Mouse (Mus musculus) left cerebral cortex, postnatal 4 days (tissue): ENCODE measurements around the gene Cga. TPM values are rescaled to one million over a fixed set of nuclear protein-coding genes. Genes with fewer than 3 reads are reported as not detected.
"Not testable (repeated sequence)": the region's sequence is repeated elsewhere in the genome, so short reads cannot be mapped to it uniquely, and the experiment has no call there.

Experiments
- DNase-seq: peaks from one replicate; pipeline ENCODE4 v3.0.0-alpha.2; 2022
- intact Hi-C: fragments of 180-260 bp; cut with DNase I; formaldehyde crosslinking; loops from one replicate; pipeline ENCODE4 v1.15.1; 2025
- total RNA-seq, 2 experiments: library from RNA; stranded (reverse); gene quantifications; 2 replicates each; pipeline ENCODE4 v1.2.3; 2021

The Cga gene
- total RNA-seq, 2 experiments from 2014 or later = not detected

DNA sequence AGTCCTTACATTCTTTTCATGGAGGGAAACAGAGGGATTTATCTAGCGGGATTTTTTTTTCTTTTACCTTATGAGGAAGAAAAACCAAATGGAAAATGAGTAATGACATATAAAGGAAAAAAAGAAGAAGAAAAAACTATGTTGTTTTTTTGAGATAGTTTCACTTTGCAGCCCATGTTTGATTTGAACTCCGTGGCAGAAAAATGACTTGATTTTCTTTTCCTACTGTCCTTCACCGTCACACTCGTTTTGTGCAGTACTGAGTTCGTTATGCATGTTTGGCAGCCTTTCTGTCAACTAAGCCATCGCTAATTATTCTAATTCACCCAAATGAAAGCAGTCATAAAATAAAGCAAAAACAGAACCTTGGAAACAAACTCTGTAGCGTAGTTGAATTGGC is 6.3 kb upstream of the Cga start:
- intact Hi-C loops = loop anchor here (10.0 kb wide), 1 partner anchor 62 kb away; no protein-coding TSS in a partner anchor
- DNase-seq = no peak

- intact Hi-C loops = loop anchor here (1.0 to 10.0 kb wide), 2 partner anchors 30 to 64 kb away; no protein-coding TSS in a partner anchor
- DNase-seq = no peak
Observed at GRCm38 (mm10) chr4:34889101-34889811, 4.3 kb upstream of the Cga start.

DNA sequence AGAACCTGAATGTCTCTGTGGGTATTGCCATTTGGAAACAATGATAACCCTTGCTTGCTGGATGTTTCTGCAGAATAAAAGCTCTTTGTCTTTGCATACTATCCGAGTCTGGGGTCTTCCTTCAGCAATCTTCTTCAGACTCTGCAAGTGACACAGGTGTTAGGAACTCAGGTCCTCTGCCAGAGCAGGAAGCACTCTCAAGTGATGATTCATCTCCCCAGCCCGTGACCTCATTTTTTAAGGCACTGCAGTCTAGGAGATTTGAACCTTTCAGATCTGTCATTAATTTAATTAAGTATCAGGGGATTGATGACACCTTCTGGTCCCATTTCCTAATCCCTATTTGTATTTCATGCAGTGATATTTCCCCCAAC is 3.8 kb upstream of the Cga start:
- no peak for DNase-seq
- intact Hi-C loops = loop anchor here (1.0 to 10.0 kb wide), 2 partner anchors 30 to 65 kb away; no protein-coding TSS in a partner anchor

DNA sequence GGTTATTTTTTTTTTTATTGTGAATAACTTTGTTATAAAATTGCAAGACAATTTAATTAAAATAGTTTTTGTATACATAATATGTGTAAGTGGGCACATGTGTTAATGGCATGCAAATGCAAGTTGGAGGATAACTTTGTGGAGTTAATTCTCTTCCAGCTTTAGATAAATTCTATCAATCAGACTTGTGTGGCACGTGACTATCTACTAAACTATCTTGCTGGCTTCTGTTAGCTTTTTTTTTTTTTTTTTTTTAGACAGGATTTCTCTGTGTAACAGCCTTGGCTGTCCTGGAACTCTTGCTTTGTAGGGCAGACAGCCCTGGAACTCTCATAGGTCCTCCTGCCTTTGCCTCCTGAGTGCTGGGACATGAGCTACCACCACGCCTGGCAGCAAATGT is 4.9 kb downstream of the Cga start:
- intact Hi-C loops = no loop called here
- no peak for DNase-seq

DNA sequence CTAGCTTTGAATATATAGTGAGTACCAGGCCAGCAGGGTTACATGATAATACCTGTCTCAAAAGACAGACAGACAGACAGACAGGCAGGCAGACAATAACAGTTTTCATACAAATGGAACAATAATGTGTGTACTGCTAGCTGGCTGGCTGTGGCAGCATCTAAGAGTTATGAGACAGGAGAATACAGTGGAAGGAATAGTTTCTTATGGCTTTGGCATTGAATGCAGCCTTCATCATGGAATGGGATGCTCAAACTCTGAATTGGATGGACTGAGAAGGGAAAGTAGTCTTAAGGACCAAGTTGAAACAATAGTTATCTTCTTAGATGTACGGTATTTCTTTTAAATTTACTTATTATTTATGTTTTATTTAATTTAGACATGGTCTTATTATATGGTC is 5.7 kb downstream of the Cga start:
- intact Hi-C loops = no loop called here
- no peak for DNase-seq

- no peak for DNase-seq
Observed at GRCm38 (mm10) chr4:34900155-34900554, 6.6 kb downstream of the Cga start.

DNA sequence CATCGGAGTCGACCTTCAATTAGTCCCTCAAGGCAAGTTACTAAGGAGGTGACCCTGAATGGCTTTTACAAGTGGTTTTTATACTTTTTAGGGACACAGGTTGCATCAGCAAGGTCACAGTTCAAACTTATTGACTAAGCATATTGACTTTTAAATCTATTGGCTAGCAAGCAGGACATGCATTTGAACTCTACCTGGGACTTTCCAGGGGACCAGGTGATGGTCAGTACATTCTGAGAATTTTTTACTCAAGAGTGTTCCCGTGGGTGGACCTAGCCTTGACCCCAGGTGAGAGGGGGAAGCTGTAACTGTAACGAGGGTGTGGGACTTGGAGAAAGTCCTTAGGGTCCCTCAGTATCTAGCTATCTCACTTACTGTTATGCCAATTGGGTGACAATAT is 7.6 kb downstream of the Cga start:
- no peak for DNase-seq
- intact Hi-C loops = loop anchor here (10.0 kb wide), 1 partner anchor 216 kb away; the partner anchor contains the start of gene Slc35a1

More at GRCm38 (mm10) chr4:34900155-34900554, 6.6 kb downstream of the Cga start:
- intact Hi-C loops = loop anchor here (10.0 kb wide), 1 partner anchor 215 kb away; the partner anchor contains the start of gene Slc35a1

DNA sequence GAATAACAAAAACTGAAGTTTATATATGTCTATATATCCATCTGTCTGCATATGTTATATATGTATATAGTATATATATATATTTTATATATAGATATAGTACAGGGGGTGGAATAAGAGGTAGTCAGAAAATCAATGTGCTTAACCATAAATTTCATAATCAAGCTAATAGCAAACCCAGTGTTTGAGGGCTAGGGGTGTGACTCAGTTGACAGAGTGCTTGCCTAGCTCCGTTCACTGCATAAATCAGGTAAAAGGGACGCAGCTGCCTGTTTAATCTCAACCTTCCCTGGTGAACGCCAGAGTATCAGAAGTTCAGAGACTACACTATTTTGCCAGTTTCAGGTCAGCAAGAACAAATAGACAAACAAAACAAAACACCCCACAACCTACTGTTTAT is 8.0 kb downstream of the Cga start:
- DNase-seq = not testable (repeated sequence)
- intact Hi-C loops = loop anchor here (10.0 kb wide), 1 partner anchor 217 kb away; the partner anchor contains the start of gene Slc35a1

- intact Hi-C loops = loop anchor here (10.0 kb wide), 1 partner anchor 221 kb away; the partner anchor contains the start of gene Slc35a1
- no peak for DNase-seq
Observed at GRCm38 (mm10) chr4:34905396-34905795, 11.8 kb downstream of the Cga start.

- intact Hi-C loops = loop anchor here (10.0 kb wide), 1 partner anchor 221 kb away; the partner anchor contains the start of gene Slc35a1
- no peak for DNase-seq
Observed at GRCm38 (mm10) chr4:34906151-34906550, 12.6 kb downstream of the Cga start.

DNA sequence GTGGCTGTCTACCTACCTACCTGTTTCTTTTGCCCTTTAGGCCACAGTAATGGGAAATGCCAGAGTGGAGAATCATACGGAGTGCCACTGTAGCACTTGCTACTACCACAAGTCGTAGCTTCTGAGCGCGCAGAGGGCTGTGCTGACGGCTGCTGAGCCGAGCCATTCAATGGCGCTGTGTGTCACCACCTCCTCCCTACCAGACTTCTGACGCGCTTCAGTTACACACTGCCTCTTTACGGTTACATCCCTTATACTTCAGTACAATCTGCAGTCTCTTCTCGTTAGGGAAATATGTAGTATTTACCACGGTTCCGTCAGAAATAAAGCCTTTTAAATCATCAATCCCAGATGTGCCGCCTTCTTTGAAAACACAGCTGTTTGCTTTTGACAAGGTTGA is 13.4 kb downstream of the Cga start:
- intact Hi-C loops = loop anchor here (10.0 kb wide), 1 partner anchor 222 kb away; the partner anchor contains the start of gene Slc35a1
- no peak for DNase-seq

DNA sequence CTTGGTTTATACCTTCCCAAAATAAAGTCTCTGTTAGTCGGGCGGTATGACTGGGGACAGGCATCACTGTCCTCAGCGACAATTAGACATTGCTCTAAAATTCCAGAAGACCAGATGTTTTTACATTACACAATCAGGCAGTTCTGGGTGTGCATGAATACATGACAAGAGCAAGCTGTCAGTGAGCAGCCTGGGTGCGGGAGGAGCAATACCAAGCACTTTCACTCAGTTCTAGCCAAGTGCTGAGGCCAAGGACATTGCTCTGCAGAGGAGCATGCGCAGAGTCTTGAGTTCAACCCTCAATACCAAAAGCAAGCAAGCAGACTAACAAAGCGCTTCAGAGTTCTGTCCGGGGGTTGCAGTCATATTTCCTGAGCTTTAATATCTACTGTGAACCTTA is 14.5 kb downstream of the Cga start:
- no peak for DNase-seq
- intact Hi-C loops = loop anchor here (10.0 kb wide), 1 partner anchor 223 kb away; the partner anchor contains the start of gene Slc35a1

DNA sequence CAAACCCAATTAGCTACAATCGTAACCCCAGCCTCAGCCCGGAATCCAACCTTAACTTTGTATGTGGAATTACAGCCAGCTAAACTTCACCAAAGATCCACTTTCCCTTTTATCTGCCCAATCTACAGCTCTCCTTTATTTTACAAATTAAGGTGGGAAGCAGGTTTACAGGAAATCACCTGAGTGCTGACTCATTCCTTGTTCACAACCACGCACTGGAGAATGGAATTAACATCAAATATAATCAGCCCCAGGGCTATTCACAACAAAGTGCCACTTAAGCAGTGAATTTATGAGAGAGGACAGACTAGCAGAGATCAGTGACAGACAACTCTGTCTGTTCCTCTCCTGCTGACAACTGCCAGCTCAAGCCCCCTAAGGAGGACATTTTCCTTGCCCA is 17.8 kb downstream of the Cga start:
- intact Hi-C loops = no loop called here
- no peak for DNase-seq

GRCm38 (mm10) chr4:34912171-34912570 is 18.6 kb downstream of the Cga start:
- DNase-seq = no peak
- intact Hi-C loops = no loop called here

DNA sequence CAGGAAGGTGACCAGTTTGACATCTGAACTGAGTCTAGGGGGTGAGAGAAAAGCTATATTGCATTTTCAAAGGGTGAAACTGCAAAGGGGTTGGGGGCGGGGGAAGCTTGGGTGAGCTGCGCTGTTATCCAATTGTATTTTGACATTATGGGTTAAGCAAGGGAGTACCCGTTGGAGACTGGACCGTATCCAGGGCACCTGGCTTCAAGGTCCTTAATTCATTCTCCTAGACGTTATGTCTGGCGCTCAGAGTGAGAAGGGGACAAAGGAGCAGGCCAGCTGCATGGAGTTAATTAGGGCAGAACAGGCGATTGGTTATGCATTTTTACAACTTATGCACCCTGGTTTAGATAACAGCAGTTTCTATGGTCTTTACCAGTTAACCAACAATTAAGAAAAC is 23.8 kb downstream of the Cga start:
- intact Hi-C loops = no loop called here
- DNase-seq = no peak

GRCm38 (mm10) chr4:34922177-34922870 is 28.7 kb downstream of the Cga start:
- intact Hi-C loops = loop anchor here (10.0 kb wide), 1 partner anchor 138 kb away; no protein-coding TSS in a partner anchor
- peak; percentile 34 for DNase-seq

DNA sequence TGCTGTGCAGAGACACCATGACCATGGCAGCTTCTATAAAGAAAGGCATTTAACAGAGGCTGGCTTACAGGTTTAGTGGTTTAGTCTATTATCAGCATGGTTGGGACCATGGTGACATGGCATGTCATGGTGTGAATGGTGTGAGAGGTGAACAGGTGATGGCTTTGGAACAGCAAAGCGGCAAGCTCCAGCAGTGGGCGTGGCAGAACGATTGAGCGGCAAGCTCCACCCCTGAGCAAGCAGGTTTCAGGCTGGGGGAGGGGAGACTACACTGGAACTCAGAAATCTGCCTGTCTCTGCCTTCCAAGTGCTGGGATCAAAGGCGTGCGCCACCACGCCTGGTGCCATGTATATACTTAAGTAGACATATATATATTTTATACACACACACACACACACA is 34.8 kb downstream of the Cga start:
- intact Hi-C loops = loop anchor here (10.0 kb wide), 1 partner anchor 144 kb away; no protein-coding TSS in a partner anchor
- DNase-seq = not testable (repeated sequence)

DNA sequence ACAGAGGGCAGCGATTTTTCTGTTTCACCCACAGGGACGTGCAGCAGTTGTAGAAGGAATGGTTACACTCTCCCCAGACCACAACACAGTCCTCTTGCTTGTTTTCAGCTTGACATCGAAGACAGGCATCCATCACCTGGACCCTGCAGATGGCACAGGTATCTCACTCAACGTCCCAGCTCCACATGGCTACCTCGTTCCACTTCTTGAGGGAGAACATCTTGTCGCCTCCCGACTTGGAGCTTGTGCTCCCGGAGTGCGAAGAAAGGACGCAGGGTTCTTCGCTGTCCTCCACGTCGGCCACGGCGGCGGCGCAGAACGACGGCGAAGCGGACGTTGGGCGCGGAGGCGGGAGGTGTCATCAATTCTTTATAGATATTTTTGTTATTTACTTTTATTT is 47.5 kb downstream of the Cga start:
- intact Hi-C loops = no loop called here

GRCm38 (mm10) chr4:34947181-34947580 is 53.6 kb downstream of the Cga start:
- DNase-seq = no peak
- intact Hi-C loops = no loop called here

More for the DNA sequence above, 47.5 kb downstream of the Cga start:
- DNase-seq = no peak

DNA sequence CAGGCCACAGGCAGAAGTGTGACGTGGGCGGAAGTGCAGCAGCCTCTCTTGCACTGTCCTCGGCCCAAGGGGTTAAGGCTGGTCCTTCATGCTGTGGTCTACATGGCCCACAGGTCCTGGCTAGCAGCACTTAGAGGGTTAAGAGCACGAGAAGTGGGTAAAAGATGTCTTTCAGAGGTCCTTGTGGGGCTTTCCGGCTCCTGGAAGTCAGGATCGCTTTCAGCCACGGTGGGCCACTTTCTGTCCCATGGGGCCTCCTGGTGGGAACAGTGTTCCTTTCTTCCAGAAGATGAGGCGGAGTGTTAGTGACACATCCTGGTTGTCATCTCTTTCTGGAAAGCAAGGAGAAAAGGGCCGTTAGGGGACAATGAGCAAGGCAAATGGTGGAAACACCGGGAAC is 60.1 kb downstream of the Cga start:
- no peak for DNase-seq
- intact Hi-C loops = no loop called here
